Mouse (Mus musculus) retina, adult 2 months (tissue): ENCODE results near the gene Nabp2.
A peak's percentile ranks its signal among the peaks of the same experiment; 100 is the strongest.

Source experiments
- DNase-seq: peaks from one replicate; pipeline ENCODE4 v3.0.0-alpha.2; 2012; ENCODE audit warnings: low read depth, low spot score

Nabp2 gene

GRCm38 (mm10) chr10:128388941-128389340 is 22.4 kb downstream of the Nabp2 start:
- no peak for DNase-seq

GRCm38 (mm10) chr10:128385902-128386301 is 25.4 kb downstream of the Nabp2 start:
- no peak for DNase-seq

- DNase-seq = no peak
Measured at GRCm38 (mm10) chr10:128382482-128382881, 28.8 kb downstream of the Nabp2 start.

GRCm38 (mm10) chr10:128380565-128380964 is 30.7 kb downstream of the Nabp2 start:
- DNase-seq = no peak

DNA sequence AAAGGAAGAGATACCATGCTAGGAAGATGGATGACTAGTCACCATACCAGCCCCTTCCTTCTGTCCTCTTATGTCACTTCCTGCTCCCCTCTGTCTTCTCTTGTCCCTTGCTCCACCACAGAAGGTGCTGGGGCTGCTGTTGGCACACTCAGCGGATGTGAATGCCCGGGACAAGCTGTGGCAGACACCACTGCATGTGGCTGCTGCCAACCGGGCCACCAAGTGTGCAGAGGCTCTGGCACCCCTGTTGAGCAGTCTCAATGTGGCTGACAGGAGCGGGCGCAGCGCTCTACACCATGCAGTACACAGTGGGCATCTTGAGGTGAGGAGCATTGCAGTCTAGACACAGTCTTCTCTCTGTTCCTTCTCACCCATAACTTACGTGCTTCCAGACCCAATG is 32.0 kb downstream of the Nabp2 start:
- DNase-seq = no peak

DNA sequence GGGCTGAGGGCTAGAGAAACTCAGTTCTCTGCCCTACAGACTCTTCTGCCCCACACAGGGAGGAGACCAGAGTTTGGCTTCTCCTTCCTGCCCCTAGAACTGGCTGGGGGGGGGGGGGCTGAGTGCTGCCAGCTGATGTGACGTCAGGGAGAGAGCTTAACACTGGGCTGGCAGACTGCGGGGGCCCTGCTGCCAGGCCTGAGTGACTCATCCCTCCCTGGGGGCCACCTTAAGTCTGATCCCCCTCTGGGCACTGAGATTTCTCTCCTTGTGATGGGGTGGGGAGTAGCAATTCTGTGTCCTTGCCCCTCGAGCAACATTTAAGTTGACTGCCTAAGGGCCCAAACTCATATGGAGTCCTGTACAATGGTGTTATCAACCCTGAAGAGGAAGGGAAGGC is 32.8 kb downstream of the Nabp2 start:
- DNase-seq = no peak

- DNase-seq = no peak
Measured at GRCm38 (mm10) chr10:128377940-128378448, 33.3 kb downstream of the Nabp2 start.

DNA sequence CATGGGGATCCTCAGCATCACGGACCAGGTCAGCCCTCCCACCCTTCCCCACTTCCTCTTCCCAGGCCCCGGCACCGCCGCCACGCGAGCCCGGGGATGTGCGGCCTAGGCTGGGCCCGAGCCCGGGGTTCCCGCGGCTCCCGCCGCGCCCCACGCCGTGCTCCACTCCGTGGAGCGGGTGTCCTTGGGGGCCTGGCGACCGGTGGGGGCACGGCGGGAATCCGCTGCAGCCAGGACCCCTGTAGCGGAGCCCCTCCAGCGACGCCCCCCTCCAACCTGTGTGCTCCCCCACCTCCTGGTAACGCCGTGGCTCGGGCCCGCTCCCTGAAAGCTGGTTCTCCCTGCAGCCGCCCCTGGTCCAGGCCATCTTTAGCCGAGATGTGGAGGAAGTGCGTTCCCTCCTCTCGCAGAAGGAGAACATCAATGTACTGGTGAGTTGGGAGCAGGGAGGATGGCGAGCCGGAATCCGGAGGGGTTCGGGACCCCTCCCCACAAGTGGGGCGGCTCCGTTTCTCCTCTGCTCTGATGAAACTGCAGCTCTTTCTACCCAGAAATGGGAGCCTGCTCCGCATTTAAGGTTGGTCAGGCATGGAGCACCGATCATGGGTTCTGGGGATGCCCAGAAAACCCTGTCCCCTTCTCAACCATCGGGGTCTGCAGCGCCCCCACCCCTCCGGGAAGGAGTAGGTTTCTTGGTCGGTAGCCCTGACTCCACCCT is 33.9 kb downstream of the Nabp2 start:
- no peak for DNase-seq

GRCm38 (mm10) chr10:128376455-128377211 is 34.7 kb downstream of the Nabp2 start, which contains the start of gene Ankrd52:
TSS of gene Ankrd52 (plus strand) at chr10:128377115.
- peak; percentile 61 for DNase-seq

DNA sequence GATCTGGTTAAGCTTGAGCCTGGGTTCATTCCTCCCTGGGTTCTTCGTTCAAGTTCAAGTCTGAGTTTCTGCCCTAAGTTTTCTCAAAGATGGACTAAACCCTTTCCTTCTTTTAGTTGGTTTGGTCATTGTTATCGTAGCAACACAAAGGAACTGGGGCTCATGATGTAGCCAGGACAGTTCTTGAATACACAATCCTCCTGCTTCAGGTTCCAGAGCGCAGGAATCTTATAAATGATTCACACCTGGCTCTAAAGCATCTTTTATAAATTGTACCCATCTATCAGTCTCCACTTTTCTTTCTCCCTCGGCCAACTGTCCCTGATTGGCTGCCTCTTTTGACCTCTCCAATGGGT is 35.2 kb downstream of the Nabp2 start:
- no peak for DNase-seq

DNA sequence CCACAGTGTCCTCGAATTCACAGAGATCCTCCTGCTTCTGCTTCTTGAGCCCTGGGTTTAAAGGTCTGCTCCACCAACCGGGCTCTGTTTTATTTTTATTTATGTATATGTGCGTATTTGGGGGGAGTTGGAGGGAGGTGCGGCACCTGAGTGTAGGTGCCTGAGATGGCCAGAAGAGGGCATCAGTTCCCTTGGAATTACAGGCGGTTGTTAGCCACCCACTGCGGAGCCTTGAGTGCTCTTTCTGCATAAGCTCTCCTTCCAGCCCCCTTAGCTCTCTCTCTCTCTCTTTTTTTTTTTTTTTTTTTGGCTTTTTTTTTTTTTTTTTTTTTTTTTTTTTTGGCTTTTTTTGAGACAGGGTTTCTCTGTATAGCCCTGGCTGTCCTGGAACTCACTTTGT is 36.9 kb downstream of the Nabp2 start:
- DNase-seq = no peak

- no peak for DNase-seq
Measured at GRCm38 (mm10) chr10:128372989-128373748, 38.1 kb downstream of the Nabp2 start.

GRCm38 (mm10) chr10:128372142-128372541 is 39.1 kb downstream of the Nabp2 start:
- DNase-seq = no peak

DNA sequence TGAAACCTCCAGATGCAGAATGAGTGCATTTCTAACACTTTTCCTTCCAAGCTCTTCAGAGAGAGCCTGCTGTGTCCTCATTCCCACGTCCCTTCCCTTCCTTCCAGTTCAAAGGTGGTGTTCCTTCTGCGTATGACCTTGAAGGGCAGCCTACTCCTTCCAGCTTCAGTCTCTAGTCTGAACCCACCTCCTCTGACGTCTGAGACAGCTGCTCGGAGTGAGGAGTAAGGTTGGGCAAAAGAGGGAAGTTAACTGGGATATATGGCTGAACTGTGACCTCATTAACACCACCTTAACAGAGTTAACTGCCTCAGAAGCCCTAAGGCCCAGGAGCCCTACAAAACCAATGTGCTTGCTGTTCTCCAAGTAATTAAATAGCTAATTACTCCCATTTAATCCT is 40.7 kb downstream of the Nabp2 start:
- DNase-seq = no peak

GRCm38 (mm10) chr10:128370021-128370420 is 41.3 kb downstream of the Nabp2 start:
- DNase-seq = no peak

- DNase-seq = no peak
Measured at GRCm38 (mm10) chr10:128369599-128369998, 41.7 kb downstream of the Nabp2 start.

DNA sequence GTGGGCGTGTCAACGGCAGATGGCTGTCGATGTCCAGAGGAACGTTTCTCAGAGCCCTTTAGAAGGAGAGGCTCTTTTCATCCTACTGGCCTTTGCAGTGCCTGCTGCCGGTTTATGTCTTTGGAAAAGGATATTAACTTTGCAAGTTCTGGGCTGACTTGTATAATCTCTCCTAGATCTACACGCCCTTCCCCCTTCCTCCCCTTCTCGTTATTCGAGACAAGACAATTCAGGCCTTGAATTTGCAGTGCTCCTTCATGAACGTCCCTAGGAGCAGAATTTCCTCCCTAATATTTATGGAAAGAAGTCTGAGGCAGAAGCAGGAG is 42.1 kb downstream of the Nabp2 start:
- DNase-seq = no peak

GRCm38 (mm10) chr10:128368402-128369217 is 42.7 kb downstream of the Nabp2 start, which contains the start of gene Coq10a:
TSS of gene Coq10a (minus strand) at chr10:128368997.
- DNase-seq = peak; percentile 76

DNA sequence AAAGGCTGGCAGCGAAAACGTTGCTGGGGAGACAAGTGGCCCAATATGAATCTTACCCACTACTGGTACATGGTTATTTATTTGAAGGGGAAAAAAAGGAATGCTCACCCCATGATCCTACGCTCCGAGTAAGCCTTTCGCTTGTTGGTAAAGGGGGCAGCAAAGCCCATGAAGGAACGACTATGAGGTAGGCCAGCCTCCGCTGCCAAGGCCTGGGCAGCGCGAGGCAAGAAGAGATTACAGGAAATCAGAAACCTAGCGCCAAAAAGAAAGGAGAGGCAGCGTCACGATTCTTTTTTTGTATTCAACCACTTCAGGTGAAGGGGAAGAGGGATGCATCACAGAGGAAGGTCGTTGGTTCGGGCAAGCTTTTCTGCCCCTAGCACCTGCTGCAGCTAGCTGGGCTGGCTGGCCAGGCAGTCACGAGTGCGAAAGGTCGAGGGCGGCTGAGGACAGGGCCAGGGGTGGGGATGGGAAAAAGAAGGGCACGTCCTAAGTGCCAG is 43.3 kb downstream of the Nabp2 start:
- no peak for DNase-seq

- no peak for DNase-seq
Measured at GRCm38 (mm10) chr10:128362568-128362967, 48.7 kb downstream of the Nabp2 start.

- no peak for DNase-seq
Measured at GRCm38 (mm10) chr10:128361836-128362235, 49.5 kb downstream of the Nabp2 start.
